Mouse (Mus musculus) lung, adult 2 months (tissue): Measurements from ENCODE around the gene Mylk4.

Source experiments
- CTCF ChIP-seq: fragments of 200-500 bp; IDR thresholded peaks from 2 replicates; pipeline ENCODE4 v1.5.1; 2011; ENCODE audit warnings: mild to moderate bottlenecking, low read length, control low read depth; ENCODE audit not compliant: insufficient read depth
- POLR2A ChIP-seq: fragments of 200-500 bp; IDR thresholded peaks from 2 replicates; pipeline ENCODE4 v1.6.1; 2011; ENCODE audit warnings: low read depth, mild to moderate bottlenecking, control low read depth, low read length, borderline replicate concordance; ENCODE audit errors: extremely low read depth

GRCm38 (mm10) chr13:32827111-32827822, 43.5 kb upstream of the Mylk4 start:
- TF ChIP-seq POLR2A (no peak), CTCF (peak; percentile 51; the same call in 1 of the 2 replicates)
